Mouse (Mus musculus): ENCODE data around the gene Dnajc16. TPM values are rescaled to one million over a fixed set of nuclear protein-coding genes. Genes with fewer than 3 reads are reported as not detected.
"Not testable (repeated sequence)": the region's sequence is repeated elsewhere in the genome, so short reads cannot be mapped to it uniquely, and the experiment has no call there.

Dnajc16 gene
- total RNA-seq, 2 experiments from 2014 or later, result 22.8 to 23.4 TPM

GRCm38 (mm10) chr4:141796954-141797353 is 6.2 kb upstream of the Dnajc16 start:
- DNase-seq, result no peak

- no peak for DNase-seq
Measured at GRCm38 (mm10) chr4:141796356-141796755, 5.6 kb upstream of the Dnajc16 start.

GRCm38 (mm10) chr4:141794152-141794535 is 3.4 kb upstream of the Dnajc16 start:
- DNase-seq, result no peak

GRCm38 (mm10) chr4:141793282-141794151 is 2.8 kb upstream of the Dnajc16 start, which contains the start of gene Casp9:
Gene Casp9 (plus strand): TSS chr4:141793612.
- peak; percentile 99 for DNase-seq

- no peak for DNase-seq
Measured at GRCm38 (mm10) chr4:141792554-141793281, 2.0 kb upstream of the Dnajc16 start.

GRCm38 (mm10) chr4:141791951-141792350 is 1.2 kb upstream of the Dnajc16 start:
- no peak for DNase-seq

- DNase-seq, result no peak
Measured at GRCm38 (mm10) chr4:141791486-141791885, 755 bp upstream of the Dnajc16 start.

- no peak for DNase-seq
Measured at GRCm38 (mm10) chr4:141789564-141790218, 1.0 kb downstream of the Dnajc16 start.

GRCm38 (mm10) chr4:141787462-141787861 is 3.3 kb downstream of the Dnajc16 start:
- DNase-seq, result no peak

GRCm38 (mm10) chr4:141787046-141787445 is 3.7 kb downstream of the Dnajc16 start:
- no peak for DNase-seq

- DNase-seq, result no peak
Measured at GRCm38 (mm10) chr4:141786141-141786540, 4.6 kb downstream of the Dnajc16 start.

- DNase-seq, result no peak
Measured at GRCm38 (mm10) chr4:141784835-141785234, 5.9 kb downstream of the Dnajc16 start.

GRCm38 (mm10) chr4:141781201-141781985 is 9.3 kb downstream of the Dnajc16 start:
- DNase-seq, result no peak

GRCm38 (mm10) chr4:141779828-141780227 is 10.9 kb downstream of the Dnajc16 start:
- no peak for DNase-seq

- not testable (repeated sequence) for DNase-seq
Measured at GRCm38 (mm10) chr4:141773019-141773418, 17.7 kb downstream of the Dnajc16 start.

GRCm38 (mm10) chr4:141771823-141772222 is 18.9 kb downstream of the Dnajc16 start:
- DNase-seq, result no peak

GRCm38 (mm10) chr4:141769501-141770160 is 21.1 kb downstream of the Dnajc16 start:
- DNase-seq, result peak in 1 of 2 experiments; percentile 43

- DNase-seq, result peak; percentile 42 to 92
Measured at GRCm38 (mm10) chr4:141767353-141768036, 23.2 kb downstream of the Dnajc16 start.

- peak in 1 of 2 experiments; percentile 82 for DNase-seq
Measured at GRCm38 (mm10) chr4:141766668-141767352, 23.9 kb downstream of the Dnajc16 start.

GRCm38 (mm10) chr4:141766316-141766667 is 24.4 kb downstream of the Dnajc16 start:
- peak in 1 of 2 experiments; percentile 66 for DNase-seq

Data from heart, adult 18-20 months (tissue).